Mouse (Mus musculus): ENCODE data around the gene Fnbp1. TPM values are rescaled to one million over a fixed set of nuclear protein-coding genes. Genes with fewer than 3 reads are reported as not detected.
"Not testable (repeated sequence)": the region's sequence is repeated elsewhere in the genome, so short reads cannot be mapped to it uniquely, and the experiment has no call there.

Gene Fnbp1
- polyA plus RNA-seq, 1 experiment from 2014 or later, result 21.6 TPM

DNA sequence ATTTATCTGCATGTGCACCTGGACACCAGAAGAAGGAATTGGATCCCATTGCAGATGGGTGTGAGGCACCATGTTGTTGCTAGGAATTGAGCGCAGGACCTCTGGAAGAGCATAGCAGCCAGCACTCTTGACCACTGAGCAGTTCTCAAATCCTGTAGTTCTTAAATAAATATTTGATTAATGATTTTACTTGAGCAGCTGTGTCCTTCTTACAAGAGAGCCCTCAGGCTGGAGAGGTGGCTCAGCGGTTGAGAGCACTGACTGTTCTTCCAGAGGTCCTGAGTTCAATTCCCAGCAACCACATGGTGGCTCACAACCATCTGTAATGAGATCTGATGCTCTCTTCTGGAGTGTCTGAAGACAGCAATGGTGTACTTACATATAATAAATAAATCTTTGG is 25.8 kb upstream of the Fnbp1 start:
- H3K9ac ChIP-seq; ATAC-seq (ENCODE audit: low read depth); H3K27ac ChIP-seq (replicated peaks); H3K4me3 ChIP-seq; H3K4me2 ChIP-seq; H3K9me3 ChIP-seq; H3K27me3 ChIP-seq: not testable (repeated sequence)
- 90% methylated on average over 2 of the region's 2 CpGs for WGBS
- Histone ChIP-seq H3K4me1 (replicated peaks) (peaks cover 30% of the 10 kb centered on the region), H3K36me3 (peaks cover 54% of the 10 kb centered on the region)

DNA sequence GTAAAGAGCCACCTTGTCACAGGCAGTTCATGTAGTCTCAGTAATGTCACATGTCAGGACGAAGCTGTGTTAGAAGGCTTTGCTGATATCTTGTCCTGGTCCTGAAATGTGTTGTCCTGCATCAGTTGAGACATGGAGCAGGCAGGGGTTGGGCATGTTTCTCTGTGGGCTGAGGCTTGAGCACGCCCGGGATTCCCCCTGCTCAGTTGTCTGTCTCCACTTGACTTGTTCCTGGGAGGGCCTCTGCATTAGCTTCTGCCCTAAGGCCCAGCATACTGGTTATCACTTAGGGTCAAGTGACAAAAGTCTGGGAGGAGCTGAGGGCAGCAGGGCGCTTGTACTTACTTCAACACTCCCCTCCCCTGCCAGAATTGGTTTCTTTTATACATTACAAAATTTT is 23.7 kb upstream of the Fnbp1 start:
- H3K9me3 ChIP-seq, result no peaks in the 10 kb centered on the region
- H3K27me3 ChIP-seq, result no peaks in the 10 kb centered on the region
- H3K36me3 ChIP-seq, result peaks cover 33% of the 10 kb centered on the region
- H3K4me1 ChIP-seq (replicated peaks), result peaks cover 30% of the 10 kb centered on the region
- no peak overlapping the region for H3K9ac ChIP-seq
- 0 out of 2 replicates have a peak overlapping the region, but pooled peaks have one; percentile 4 for H3K27ac ChIP-seq (replicated peaks)
- ATAC-seq (ENCODE audit: low read depth), result no peak
- no peak overlapping the region for H3K4me3 ChIP-seq
- no peak overlapping the region for H3K4me2 ChIP-seq
- 78% methylated on average over 4 of the region's 4 CpGs for WGBS

DNA sequence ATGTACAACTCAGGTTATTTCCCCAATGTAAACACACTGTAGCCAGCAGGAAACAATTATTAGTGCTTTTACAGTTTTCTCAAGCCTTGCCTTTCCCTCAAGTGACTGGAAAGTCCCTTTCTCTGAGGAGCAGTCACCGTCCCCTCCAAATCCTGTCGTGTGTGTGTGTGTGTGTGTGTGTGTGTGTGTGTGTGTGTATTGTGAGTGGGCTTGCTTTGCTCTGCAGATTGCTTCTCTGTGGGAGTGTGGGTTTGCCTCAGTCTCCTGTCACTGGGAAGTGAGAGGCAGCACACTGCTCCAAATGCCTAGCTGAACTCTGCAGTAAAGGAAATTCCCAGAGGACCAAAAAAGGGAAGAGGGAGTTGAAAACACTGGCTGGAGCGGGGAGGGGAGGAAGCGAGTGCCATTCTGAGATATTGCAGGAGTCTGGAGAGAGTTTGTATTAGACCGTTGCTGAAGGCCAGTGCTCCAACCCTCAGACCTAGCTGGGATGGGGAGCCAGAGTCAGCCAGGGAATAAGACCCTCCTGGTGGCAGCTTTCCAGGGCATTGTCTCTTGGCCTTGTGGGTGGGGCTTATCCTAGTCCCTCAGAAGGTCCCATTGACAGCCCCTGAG is 23.1 kb upstream of the Fnbp1 start:
- no peak for ATAC-seq (ENCODE audit: low read depth)
- H3K4me3 ChIP-seq, result no peak overlapping the region
- 45% methylated on average over 5 of the region's 5 CpGs for WGBS
- H3K27me3 ChIP-seq, result no peaks in the 10 kb centered on the region
- H3K4me1 ChIP-seq (replicated peaks), result peaks cover 30% of the 10 kb centered on the region
- no peaks in the 10 kb centered on the region for H3K9me3 ChIP-seq
- H3K27ac ChIP-seq (replicated peaks), result 0 out of 2 replicates have a peak overlapping the region, but pooled peaks have one; percentile 4
- peaks cover 30% of the 10 kb centered on the region for H3K36me3 ChIP-seq
- no peak overlapping the region for H3K4me2 ChIP-seq
- no peak overlapping the region for H3K9ac ChIP-seq

DNA sequence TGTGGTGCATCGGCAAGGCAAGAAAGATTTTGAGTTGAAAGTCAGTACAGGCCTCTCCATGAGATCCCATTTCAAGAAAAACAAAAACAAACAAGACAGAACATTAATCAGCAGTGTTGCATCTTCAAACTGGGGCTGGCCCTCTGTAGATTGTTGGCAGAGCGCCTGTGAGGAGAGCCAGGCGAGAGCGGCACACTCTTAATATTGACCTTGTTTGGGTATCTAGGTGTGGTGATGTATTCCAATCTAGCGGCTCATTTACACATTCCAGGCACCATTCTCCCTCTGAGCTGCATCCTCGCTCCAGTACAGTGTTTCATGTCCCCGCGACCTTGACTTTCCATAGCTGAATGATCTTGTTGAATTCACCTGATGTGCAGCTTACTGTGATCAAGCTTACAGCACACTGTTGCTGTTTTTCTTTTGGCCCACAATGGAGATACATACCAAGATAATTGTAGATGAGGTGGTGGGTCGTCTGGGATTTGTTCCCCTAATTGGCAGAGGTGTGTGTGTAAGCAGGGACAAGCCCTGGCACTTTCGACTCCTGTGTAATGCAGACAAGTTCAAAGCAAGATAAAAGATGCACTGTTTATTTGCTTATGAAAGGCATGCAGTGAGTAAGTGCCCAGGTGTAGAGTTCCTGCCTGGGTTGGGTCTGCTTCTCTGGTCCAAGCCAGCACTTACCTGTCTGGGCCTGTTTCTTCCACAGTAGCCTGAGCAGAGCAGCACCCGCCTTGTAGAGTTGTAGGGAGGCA is 21.7 kb upstream of the Fnbp1 start:
- Histone ChIP-seq H3K9ac (no peak overlapping the region), H3K4me3 (no peak overlapping the region), H3K9me3 (no peaks in the 10 kb centered on the region), H3K4me1 (replicated peaks) (peaks cover 30% of the 10 kb centered on the region), H3K4me2 (no peak overlapping the region), H3K36me3 (peaks cover 17% of the 10 kb centered on the region), H3K27ac (replicated peaks) (no peak overlapping the region), H3K27me3 (no peaks in the 10 kb centered on the region)
- WGBS, result 87% methylated on average over 11 of the region's 11 CpGs
- ATAC-seq (ENCODE audit: low read depth), result no peak

DNA sequence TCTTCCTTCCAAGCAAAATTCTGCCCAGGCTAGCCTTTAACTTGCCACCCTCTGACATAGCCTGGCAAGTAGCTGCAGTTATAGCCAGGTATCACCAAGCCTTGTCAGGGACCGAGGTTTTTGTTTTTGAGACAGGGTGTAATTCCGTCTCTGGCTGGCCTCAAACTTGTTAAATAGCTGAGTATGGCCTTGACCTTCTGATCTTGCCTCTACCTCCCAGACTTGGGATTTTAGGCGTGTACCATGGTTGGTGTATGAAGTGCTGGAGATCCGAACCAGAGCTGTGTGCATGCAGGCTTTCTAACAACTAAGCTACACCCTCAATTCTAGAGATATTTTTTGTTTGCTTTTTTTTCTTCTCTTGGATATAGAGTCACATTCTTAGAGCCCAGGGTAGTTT is 19.8 kb upstream of the Fnbp1 start:
- no peak for ATAC-seq (ENCODE audit: low read depth)
- Histone ChIP-seq H3K36me3 (0 out of 2 replicates have a peak, but pooled peaks cover 4% of the 10 kb centered on the region), H3K27me3 (no peaks in the 10 kb centered on the region), H3K4me2 (no peak overlapping the region), H3K27ac (replicated peaks) (no peak overlapping the region), H3K4me3 (no peak overlapping the region), H3K4me1 (replicated peaks) (peaks cover 30% of the 10 kb centered on the region), H3K9me3 (no peaks in the 10 kb centered on the region), H3K9ac (no peak overlapping the region)
- 92% methylated on average over 4 of the region's 4 CpGs for WGBS

DNA sequence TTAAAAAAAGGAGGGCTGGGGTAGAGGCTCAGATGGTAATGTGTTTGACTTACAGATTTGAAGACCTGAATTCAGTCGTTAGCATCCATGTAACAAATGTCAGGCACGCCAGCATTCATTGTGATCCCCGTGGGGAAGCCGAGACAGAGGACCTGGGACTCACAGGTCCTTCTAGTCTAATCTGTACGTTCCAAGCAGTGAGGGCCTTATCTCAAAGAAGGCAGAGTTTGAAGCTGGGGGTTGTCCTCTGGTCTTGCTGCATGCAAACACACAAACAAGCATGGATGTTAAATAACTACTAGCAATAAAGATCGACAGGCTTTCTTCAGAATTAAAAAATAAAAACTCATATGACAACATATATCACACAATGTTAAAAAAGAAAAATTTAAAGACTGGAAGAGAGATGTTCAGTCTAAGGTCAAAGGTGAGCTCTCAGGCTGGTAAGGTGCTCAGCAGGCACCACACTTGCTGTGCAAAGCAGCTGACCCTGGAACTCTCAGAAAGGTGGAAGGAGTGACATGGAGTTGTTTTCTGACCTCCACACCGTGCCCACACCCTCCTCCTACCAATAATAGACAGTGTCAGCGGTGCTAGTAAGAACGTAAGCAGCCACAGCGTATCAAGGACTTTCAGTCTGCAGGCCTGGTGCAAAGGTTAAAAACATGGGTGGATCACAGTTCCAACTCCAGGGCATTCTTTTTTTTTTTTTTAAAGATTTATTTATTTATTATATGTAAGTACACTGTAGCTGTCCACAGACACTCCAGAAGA is 18.5 kb upstream of the Fnbp1 start:
- no peak overlapping the region for H3K4me3 ChIP-seq
- WGBS, result 89% methylated on average over 10 of the region's 10 CpGs
- ATAC-seq (ENCODE audit: low read depth), result no peak
- H3K9me3 ChIP-seq, result no peaks in the 10 kb centered on the region
- no peak overlapping the region for H3K9ac ChIP-seq
- H3K36me3 ChIP-seq, result 0 out of 2 replicates have a peak, but pooled peaks cover 4% of the 10 kb centered on the region
- no peak overlapping the region for H3K4me2 ChIP-seq
- H3K27ac ChIP-seq (replicated peaks), result no peak overlapping the region
- no peaks in the 10 kb centered on the region for H3K27me3 ChIP-seq
- H3K4me1 ChIP-seq (replicated peaks), result peaks cover 25% of the 10 kb centered on the region

DNA sequence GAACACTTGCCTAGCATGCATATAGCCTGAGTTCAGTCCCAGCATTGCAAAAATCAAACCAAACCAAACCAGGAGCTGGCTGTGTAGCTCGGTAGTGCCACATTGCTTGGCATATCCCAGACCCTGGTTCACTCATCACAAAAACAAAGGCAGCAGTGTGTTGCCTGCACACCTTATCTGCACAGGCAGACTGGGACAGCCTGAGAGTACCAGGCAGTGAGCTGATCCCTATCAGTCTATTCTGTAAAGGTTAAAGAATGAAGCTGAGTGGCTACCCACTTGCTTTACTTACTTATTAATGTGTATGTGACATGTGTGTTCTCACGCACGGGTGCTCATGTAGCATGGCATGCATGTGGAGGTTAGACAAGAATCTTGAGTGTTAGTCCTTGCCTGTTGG is 15.0 kb upstream of the Fnbp1 start:
- Histone ChIP-seq H3K4me3 (no peak overlapping the region), H3K9ac (no peak overlapping the region), H3K36me3 (0 out of 2 replicates have a peak, but pooled peaks cover 4% of the 10 kb centered on the region), H3K27me3 (no peaks in the 10 kb centered on the region), H3K27ac (replicated peaks) (no peak overlapping the region), H3K4me1 (replicated peaks) (peaks cover 17% of the 10 kb centered on the region), H3K4me2 (no peak overlapping the region), H3K9me3 (no peaks in the 10 kb centered on the region)
- no peak for ATAC-seq (ENCODE audit: low read depth)
- 94% methylated on average over 3 of the region's 3 CpGs for WGBS

DNA sequence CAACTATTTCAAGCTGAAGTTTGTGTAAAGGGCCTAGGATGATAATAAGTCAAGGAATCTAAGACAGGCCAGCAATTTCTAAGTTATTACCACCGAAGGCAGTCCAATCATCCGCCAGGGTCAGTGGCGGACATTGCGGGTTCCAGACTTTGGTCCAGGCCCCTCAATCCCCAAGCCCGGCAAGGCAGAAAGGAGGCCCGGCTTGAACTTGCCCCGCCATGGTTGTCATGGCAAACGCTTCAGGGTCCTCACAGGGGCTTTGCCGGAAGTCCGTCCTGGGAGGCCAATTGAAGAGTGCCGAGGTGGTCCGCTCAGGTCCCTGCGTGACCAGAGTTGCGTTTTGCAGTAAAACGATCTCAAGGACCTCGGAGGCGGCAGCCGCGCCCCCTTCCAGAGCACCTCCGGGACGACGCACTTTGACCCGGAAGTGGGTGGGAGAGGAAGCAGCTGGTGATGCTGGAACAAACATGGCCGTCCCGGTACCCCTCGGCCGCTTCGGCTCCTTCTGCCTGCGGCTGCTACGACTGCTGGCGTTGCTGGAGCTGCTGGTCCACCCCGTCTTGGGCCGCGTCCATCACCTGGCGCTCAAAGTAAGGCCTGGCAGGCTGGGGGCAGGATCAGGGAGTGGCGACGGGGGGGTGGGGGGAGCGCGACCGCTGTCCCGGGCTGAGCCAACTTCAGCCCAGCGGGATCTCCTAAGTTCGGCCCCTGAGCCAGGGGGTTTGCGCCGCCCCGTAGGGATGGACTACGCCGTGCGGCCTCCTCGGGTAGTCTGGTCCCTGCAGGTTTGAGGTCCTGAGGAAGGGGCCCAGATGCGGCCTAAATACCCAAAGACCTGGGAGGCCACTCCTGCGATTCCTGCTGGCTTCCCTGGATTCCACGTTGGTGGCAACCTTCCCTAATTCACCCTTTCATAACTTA is 10.3 kb upstream of the Fnbp1 start, which contains the start of gene Gpr107:
Gpr107 (plus strand) TSS at position 425 of the 921 bp plus-strand sequence.
- peak; percentile 94 for ATAC-seq (ENCODE audit: low read depth)
- Histone ChIP-seq H3K36me3 (peaks cover 31% of the 10 kb centered on the region), H3K27ac (replicated peaks) (peak within 1 kb of the TSS; percentile 86), H3K4me1 (replicated peaks) (peaks cover 28% of the 10 kb centered on the region), H3K4me3 (peak within 1 kb of the TSS; percentile 94), H3K9me3 (no peaks in the 10 kb centered on the region), H3K27me3 (no peaks in the 10 kb centered on the region), H3K4me2 (peak within 1 kb of the TSS; percentile 84), H3K9ac (peak within 1 kb of the TSS; percentile 87)
- under 1% methylated on average over 53 of the region's 53 CpGs for WGBS

DNA sequence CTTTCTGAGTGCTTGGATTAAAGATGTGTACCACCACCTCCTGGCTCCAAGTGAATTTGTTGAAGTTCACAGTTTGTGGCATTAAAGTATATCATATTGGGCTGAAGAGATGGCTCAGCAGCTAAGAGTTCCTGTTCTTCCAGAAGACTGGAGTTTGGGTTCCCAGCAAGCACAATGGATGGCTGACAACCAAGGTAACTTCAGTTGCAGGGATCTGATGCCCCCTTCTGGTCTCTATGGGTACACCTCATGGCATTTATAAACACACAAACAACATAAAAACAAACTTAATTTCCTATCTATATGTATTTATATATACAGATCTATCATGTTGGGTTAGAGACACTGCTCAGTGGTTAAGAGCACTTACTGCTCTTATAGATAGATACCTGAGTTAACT is 9.0 kb upstream of the Fnbp1 start:
- Histone ChIP-seq H3K4me1 (replicated peaks) (peaks cover 28% of the 10 kb centered on the region), H3K4me2 (no peak overlapping the region; the same call in 1 of the 2 replicates), H3K27me3 (no peaks in the 10 kb centered on the region), H3K36me3 (peaks cover 44% of the 10 kb centered on the region), H3K4me3 (no peak overlapping the region), H3K27ac (replicated peaks) (no peak overlapping the region), H3K9ac (no peak overlapping the region), H3K9me3 (no peaks in the 10 kb centered on the region)
- ATAC-seq (ENCODE audit: low read depth), result no peak

DNA sequence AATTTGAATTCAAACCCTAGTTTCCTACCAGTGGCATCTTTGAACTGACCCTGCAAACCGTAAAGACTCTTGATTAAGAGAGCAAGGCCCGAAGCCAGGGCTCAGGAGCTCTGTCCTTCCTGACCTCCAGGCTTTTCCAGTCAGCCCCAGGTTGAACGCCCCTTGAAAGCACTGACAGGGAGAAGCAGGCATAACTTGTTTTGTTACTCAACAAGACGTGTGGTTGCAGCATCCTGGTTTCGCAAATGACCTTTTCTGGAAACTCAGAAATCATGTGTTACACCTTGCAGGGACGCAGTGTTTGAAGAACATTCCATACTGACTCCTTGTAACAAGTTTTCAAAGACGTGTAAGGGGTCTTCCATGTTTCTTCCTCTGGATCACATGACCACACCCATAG is 5.2 kb upstream of the Fnbp1 start:
- no peak for ATAC-seq (ENCODE audit: low read depth)
- H3K36me3 ChIP-seq, result peaks cover 44% of the 10 kb centered on the region
- H3K9me3 ChIP-seq, result no peaks in the 10 kb centered on the region
- WGBS, result 88% methylated on average over 7 of the region's 7 CpGs
- peaks cover 16% of the 10 kb centered on the region for H3K4me1 ChIP-seq (replicated peaks)
- no peak overlapping the region for H3K4me3 ChIP-seq
- H3K4me2 ChIP-seq, result no peak overlapping the region
- 0 out of 2 replicates have a peak, but pooled peaks cover 11% of the 10 kb centered on the region for H3K27me3 ChIP-seq
- no peak overlapping the region for H3K27ac ChIP-seq (replicated peaks)
- no peak overlapping the region for H3K9ac ChIP-seq

DNA sequence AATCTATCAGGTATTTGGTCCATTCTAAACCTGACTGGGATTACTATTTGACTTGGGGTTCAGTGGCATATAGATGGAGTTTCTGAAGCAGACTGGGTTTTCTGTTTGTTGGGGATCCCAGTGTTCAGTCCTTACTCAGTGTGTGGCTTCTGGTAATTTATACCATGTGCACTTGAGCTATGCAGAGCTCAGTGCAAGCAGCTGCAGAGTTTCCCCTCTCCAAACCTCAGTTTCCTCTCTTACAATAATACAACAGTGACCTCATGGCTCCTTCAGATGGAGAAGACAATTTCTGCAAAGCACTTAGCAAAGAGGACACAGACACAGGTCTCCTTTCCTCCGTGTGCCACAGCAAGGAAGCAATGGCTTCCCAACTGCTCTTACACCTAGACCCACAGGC is 3.1 kb upstream of the Fnbp1 start:
- H3K9me3 ChIP-seq, result no peaks in the 10 kb centered on the region
- H3K4me3 ChIP-seq, result no peak overlapping the region
- ATAC-seq (ENCODE audit: low read depth), result no peak
- no peak overlapping the region for H3K27ac ChIP-seq (replicated peaks)
- peaks cover 35% of the 10 kb centered on the region for H3K36me3 ChIP-seq
- 67% methylated on average over 1 of the region's 1 CpGs for WGBS
- H3K4me1 ChIP-seq (replicated peaks), result peaks cover 17% of the 10 kb centered on the region
- H3K9ac ChIP-seq, result no peak overlapping the region
- H3K4me2 ChIP-seq, result no peak overlapping the region
- H3K27me3 ChIP-seq, result 0 out of 2 replicates have a peak, but pooled peaks cover 13% of the 10 kb centered on the region

Data from neural tube, embryonic 13.5 days (tissue).